Mouse (Mus musculus): Measurements from ENCODE around the gene Card19. TPM values are rescaled to one million over a fixed set of nuclear protein-coding genes. Genes with fewer than 3 reads are reported as not detected.

Card19 gene
- total RNA-seq (2015) (20.1 and 27.1 TPM in 2 replicates), total RNA-seq (2017) (22.1 and 30.2 TPM in 2 replicates)

GRCm38 (mm10) chr13:49215504-49216219 is at the start of gene Card19:
Gene Card19, minus strand, starts transcription at chr13:49216037.
- ATAC-seq (replicated peaks; ENCODE audit: poor library complexity): peak; percentile 89

GRCm38 (mm10) chr13:49260036-49260722 is 44.3 kb upstream of the Card19 start:
- ATAC-seq (replicated peaks; ENCODE audit: poor library complexity): peak; percentile 37; the same call in 1 of the 2 replicates

- no peak for ATAC-seq (replicated peaks; ENCODE audit: poor library complexity)
These were observed 42.0 kb upstream of the Card19 start for GRCm38 (mm10) chr13:49257819-49258313.

GRCm38 (mm10) chr13:49252746-49253145 is 36.9 kb upstream of the Card19 start:
- ATAC-seq (replicated peaks; ENCODE audit: poor library complexity): no peak

GRCm38 (mm10) chr13:49252113-49252512 is 36.3 kb upstream of the Card19 start:
- peak; percentile 45 for ATAC-seq (replicated peaks; ENCODE audit: poor library complexity)

GRCm38 (mm10) chr13:49250716-49251517 is 35.1 kb upstream of the Card19 start:
- ATAC-seq (replicated peaks; ENCODE audit: poor library complexity): 0 out of 2 replicates have a peak, but pooled peaks have one; percentile 25

- no peak for ATAC-seq (replicated peaks; ENCODE audit: poor library complexity)
These were observed 33.8 kb upstream of the Card19 start for GRCm38 (mm10) chr13:49249634-49250033.

GRCm38 (mm10) chr13:49248923-49249322 is 33.1 kb upstream of the Card19 start:
- ATAC-seq (replicated peaks; ENCODE audit: poor library complexity): no peak

- no peak for ATAC-seq (replicated peaks; ENCODE audit: poor library complexity)
These were observed 32.6 kb upstream of the Card19 start, which contains the start of gene Susd3 for GRCm38 (mm10) chr13:49248467-49248862. Gene Susd3, minus strand, starts transcription at chr13:49248706.

- ATAC-seq (replicated peaks; ENCODE audit: poor library complexity): peak; percentile 65
These were observed 32.1 kb upstream of the Card19 start for GRCm38 (mm10) chr13:49247740-49248466.

GRCm38 (mm10) chr13:49247232-49247739 is 31.4 kb upstream of the Card19 start:
- no peak for ATAC-seq (replicated peaks; ENCODE audit: poor library complexity)

- ATAC-seq (replicated peaks; ENCODE audit: poor library complexity): no peak
These were observed 30.8 kb upstream of the Card19 start for GRCm38 (mm10) chr13:49246626-49247025.

- no peak for ATAC-seq (replicated peaks; ENCODE audit: poor library complexity)
These were observed 30.2 kb upstream of the Card19 start for GRCm38 (mm10) chr13:49246011-49246410.

GRCm38 (mm10) chr13:49245251-49245650 is 29.4 kb upstream of the Card19 start:
- ATAC-seq (replicated peaks; ENCODE audit: poor library complexity): no peak

- peak; percentile 6; the same call in 1 of the 2 replicates for ATAC-seq (replicated peaks; ENCODE audit: poor library complexity)
These were observed 27.7 kb upstream of the Card19 start for GRCm38 (mm10) chr13:49243492-49243891.

- ATAC-seq (replicated peaks; ENCODE audit: poor library complexity): peak; percentile 86
These were observed 26.7 kb upstream of the Card19 start for GRCm38 (mm10) chr13:49242321-49243065.

GRCm38 (mm10) chr13:49238737-49239136 is 22.9 kb upstream of the Card19 start:
- ATAC-seq (replicated peaks; ENCODE audit: poor library complexity): no peak

- ATAC-seq (replicated peaks; ENCODE audit: poor library complexity): no peak
These were observed 21.8 kb upstream of the Card19 start for GRCm38 (mm10) chr13:49237617-49238016.

GRCm38 (mm10) chr13:49234711-49235110 is 18.9 kb upstream of the Card19 start:
- no peak for ATAC-seq (replicated peaks; ENCODE audit: poor library complexity)

All from megakaryocyte progenitor cell, adult 5-6 weeks (primary cell).